Mouse (Mus musculus) liver, embryonic 14.5 days (tissue): ENCODE measurements around the gene Ctnnal1. TPM values are rescaled to one million over a fixed set of nuclear protein-coding genes. Genes with fewer than 3 reads are reported as not detected.

Experiments
- ATAC-seq: fragments of 200-750 bp; cut with Nextera tagmentation; 2 replicates; pipeline ENCODE4 v1.8.0; 2017; ENCODE audit warnings: moderate number of reproducible peaks, mild to moderate bottlenecking, moderate library complexity; ENCODE audit not compliant: insufficient read depth
- DNase-seq, 3 experiments: peaks; one replicate each; pipeline ENCODE4 v3.0.0-alpha.2; 2012 to 2013; ENCODE audit warnings: low read depth in 3 of 3, low spot score in 3 of 3
- H3K27ac ChIP-seq: fragments of 300-500 bp; sonication (generic); 2 replicates; pipeline ENCODE4 v1.5.1; 2014; ENCODE audit warnings: moderate library complexity, mild to moderate bottlenecking, control low read depth, inconsistent platforms
- H3K27me3 ChIP-seq: fragments of 300-500 bp; sonication (generic); 2 replicates; pipeline ENCODE4 v1.6.1; 2014; ENCODE audit warnings: mild to moderate bottlenecking, low read length, moderate library complexity; ENCODE audit not compliant: control insufficient read depth, insufficient read depth
- H3K36me3 ChIP-seq: fragments of 300-500 bp; sonication (generic); replicated peaks from 2 replicates; pipeline ENCODE4 v1.6.1; 2014; ENCODE audit warnings: low read depth; ENCODE audit not compliant: control insufficient read depth, insufficient read depth
- H3K4me1 ChIP-seq, 2 experiments: fragments of 200-500 bp in 1 of 2; fragments of 300-500 bp in 1 of 2; sonication (generic) in 1 of 2; replicated peaks; 2 replicates each; pipeline ENCODE4 v1.6.1; 2012 to 2014; ENCODE audit warnings: antibody characterized with exemption in 1 of 2, inconsistent platforms in 1 of 2, low read length in 1 of 2; ENCODE audit not compliant: control insufficient read depth in 2 of 2, insufficient read depth in 2 of 2
- H3K4me2 ChIP-seq: fragments of 300-500 bp; sonication (generic); 2 replicates; pipeline ENCODE4 v1.6.1; 2014; ENCODE audit warnings: low read depth, mild to moderate bottlenecking, control low read depth, moderate library complexity
- H3K4me3 ChIP-seq, 2 experiments: fragments of 200-500 bp in 1 of 2; fragments of 300-500 bp in 1 of 2; sonication (generic) in 1 of 2; 2 replicates each; pipeline ENCODE4 v1.5.1; 2012 to 2014; ENCODE audit warnings: low read depth in 2 of 2, low read length in 2 of 2, mild to moderate bottlenecking in 2 of 2, control low read depth in 1 of 2, inconsistent platforms in 1 of 2, moderate library complexity in 1 of 2; ENCODE audit not compliant: insufficient read depth in 1 of 2
- H3K9ac ChIP-seq: fragments of 300-500 bp; sonication (generic); replicated peaks from 2 replicates; pipeline ENCODE4 v1.6.1; 2014; ENCODE audit warnings: mild to moderate bottlenecking, control low read depth, moderate library complexity
- H3K9me3 ChIP-seq: fragments of 300-500 bp; sonication (generic); 2 replicates; pipeline ENCODE4 v1.6.1; 2016; ENCODE audit warnings: low read length, mixed read lengths; ENCODE audit not compliant: control insufficient read depth
- CTCF ChIP-seq: IDR thresholded peaks from 2 replicates; pipeline ENCODE4 v1.5.1; 2016; ENCODE audit warnings: antibody characterized with exemption, low read depth, control low read depth
- EP300 ChIP-seq: IDR thresholded peaks from 2 replicates; pipeline ENCODE4 v1.6.1; 2016; ENCODE audit warnings: antibody characterized with exemption, low read depth
- WGBS: fragments of 180-500 bp; shearing (Covaris S2); extraction: QIAGEN DNeasy Blood & Tissue Kit; methylation state at CpG from one replicate; pipeline ENCODE4 v1.1.7; 2014; ENCODE audit not compliant: insufficient replicate concordance; 5-methylcytosine and 5-hydroxymethylcytosine counted together
- polyA plus RNA-seq, 2 experiments: library from polyadenylated mRNA; depleted of rRNA in 1 of 2; stranded (reverse) in 1 of 2; unstranded in 1 of 2; fragments of >200 nt; fragmentation: Nextera tagmentation in 1 of 2; extraction: Ambion mirVana in 1 of 2; gene quantifications; 2 replicates each; pipeline versions ENCODE4 v1.2.1 to v1.2.3; 2012 to 2014

Gene Ctnnal1
- polyA plus RNA-seq (2012; rRNA removed): 2.9 and 4.8 TPM in 2 replicates
- 8.2 and 9.0 TPM in 2 replicates for polyA plus RNA-seq (2014; fragmentation: Nextera tagmentation; extraction: Ambion mirVana)

DNA sequence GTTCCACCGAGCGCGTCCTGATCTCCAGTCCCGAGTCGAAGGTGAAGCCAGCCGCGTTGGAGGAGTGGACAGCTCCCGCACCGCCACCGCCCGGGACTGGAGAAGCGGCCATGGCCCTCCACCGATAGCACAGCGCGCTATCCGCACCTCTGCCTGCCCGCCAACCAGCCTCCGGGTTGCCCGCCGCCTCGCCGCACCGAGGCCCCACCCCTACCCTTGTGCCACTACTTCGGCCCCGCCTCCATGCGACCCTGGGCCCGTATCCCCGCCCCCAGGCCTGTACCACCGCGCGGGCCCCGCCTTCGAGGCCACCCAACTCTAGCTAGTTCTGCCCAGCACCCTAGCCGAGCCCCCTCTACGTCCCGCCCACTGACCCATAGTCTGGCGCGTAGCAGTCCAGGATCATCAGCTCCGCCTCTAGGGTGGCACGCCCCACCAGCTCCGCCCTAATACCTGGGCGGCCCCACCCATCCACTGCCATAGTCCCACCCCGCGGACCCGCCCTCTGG, at the start of gene Ctnnal1:
TSS of gene Ctnnal1 (minus strand) at position 186 of the 509 bp plus-strand sequence.
- peak within 1 kb of the TSS; percentile 98 for H3K4me2 ChIP-seq

DNA sequence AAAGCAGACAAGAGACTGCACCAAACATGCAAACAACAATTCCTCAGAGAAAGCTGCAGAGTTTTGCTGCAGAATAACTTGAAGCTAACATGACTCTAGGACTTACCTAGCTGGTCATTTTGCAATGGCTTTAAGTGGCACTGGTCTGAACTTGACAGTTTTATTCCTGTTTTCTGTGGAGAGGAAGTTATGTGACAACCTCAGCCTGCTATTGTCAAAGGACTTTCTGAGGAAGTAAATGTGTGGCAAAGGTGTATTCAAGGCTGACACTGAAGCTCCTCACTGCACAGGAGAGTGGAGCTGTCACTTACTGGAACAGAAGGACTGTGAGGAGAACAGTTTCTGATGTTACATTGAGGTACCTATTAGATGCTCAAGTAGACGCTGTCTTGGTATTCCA, 49.8 kb upstream of the Ctnnal1 start:
- no peaks in the 10 kb centered on the region for H3K9me3 ChIP-seq
- DNase-seq (no peak), ATAC-seq (no peak)
- H3K27ac ChIP-seq: no peak overlapping the region
- WGBS: 74% methylated on average over 1 of the region's 1 CpGs
- no peaks in the 10 kb centered on the region for H3K4me1 ChIP-seq
- no peak overlapping the region for H3K4me2 ChIP-seq
- TF ChIP-seq EP300 (no peak), CTCF (no peak)
- H3K9ac ChIP-seq: no peak overlapping the region
- no peaks in the 10 kb centered on the region for H3K27me3 ChIP-seq
- H3K36me3 ChIP-seq: peaks cover 7% of the 10 kb centered on the region
- H3K4me3 ChIP-seq: no peak overlapping the region

More for the DNA sequence above, at the start of gene Ctnnal1:
- Histone ChIP-seq H3K9me3 (no peaks in the 10 kb centered on the region), H3K9ac (peak within 1 kb of the TSS; percentile 86), H3K27me3 (no peaks in the 10 kb centered on the region), H3K27ac (peak within 1 kb of the TSS; percentile 71), H3K4me3 (peak within 1 kb of the TSS; percentile 83 to 84), H3K36me3 (no peaks in the 10 kb centered on the region), H3K4me1 (peaks cover 15 to 21% of the 10 kb centered on the region in 2 experiments)
- DNase-seq (peak; percentile 68 to 79 (median 70)), ATAC-seq (peak; percentile 94)
- no peak for TF ChIP-seq EP300
- TF ChIP-seq CTCF: no peak
- WGBS: 0% methylated on average over 45 of the region's 45 CpGs

DNA sequence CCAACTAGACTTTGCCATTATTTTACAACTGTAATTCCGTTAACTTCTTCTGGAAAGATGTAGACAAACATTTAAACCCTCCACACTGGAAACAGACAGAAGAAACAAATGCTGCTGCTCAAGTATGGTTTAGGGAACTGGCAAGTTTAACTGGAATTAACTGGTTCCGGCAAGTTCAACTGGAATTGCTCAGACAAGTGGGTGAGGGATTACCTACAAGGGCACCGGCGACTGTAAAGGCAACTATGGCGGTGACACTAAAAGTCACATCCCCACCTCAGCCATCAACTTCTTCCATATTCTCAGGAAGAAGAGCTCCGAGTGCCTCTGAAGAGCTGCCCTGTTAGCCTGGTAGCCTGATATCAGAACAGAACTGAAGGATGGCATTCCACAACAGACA, 49.4 kb upstream of the Ctnnal1 start:
- ATAC-seq (no peak), DNase-seq (no peak)
- H3K36me3 ChIP-seq: peaks cover 7% of the 10 kb centered on the region
- H3K4me1 ChIP-seq: no peaks in the 10 kb centered on the region
- no peaks in the 10 kb centered on the region for H3K9me3 ChIP-seq
- TF ChIP-seq EP300: no peak
- TF ChIP-seq CTCF: no peak
- H3K9ac ChIP-seq: no peak overlapping the region
- WGBS: 80% methylated on average over 6 of the region's 6 CpGs
- H3K4me2 ChIP-seq: no peak overlapping the region
- H3K27ac ChIP-seq: no peak overlapping the region
- no peak overlapping the region for H3K4me3 ChIP-seq
- no peaks in the 10 kb centered on the region for H3K27me3 ChIP-seq

- H3K9me3 ChIP-seq: no peaks in the 10 kb centered on the region
- no peak for ATAC-seq
- whole genome bisulfite sequencing: 79% methylated on average over 7 of the region's 7 CpGs
- no peak overlapping the region for H3K27ac ChIP-seq
- H3K4me3 ChIP-seq: no peak overlapping the region
- no peak overlapping the region for H3K9ac ChIP-seq
- no peak for DNase-seq
- no peak overlapping the region for H3K4me2 ChIP-seq
- TF ChIP-seq EP300: no peak
- no peaks in the 10 kb centered on the region for H3K4me1 ChIP-seq
- peaks cover 7% of the 10 kb centered on the region for H3K36me3 ChIP-seq
- H3K27me3 ChIP-seq: no peaks in the 10 kb centered on the region
Observed at GRCm38 (mm10) chr4:56912382-56913001, 47.5 kb upstream of the Ctnnal1 start.

GRCm38 (mm10) chr4:56909568-56909967, 44.6 kb upstream of the Ctnnal1 start:
- no peak overlapping the region for H3K4me2 ChIP-seq
- no peak overlapping the region for H3K27ac ChIP-seq
- no peak overlapping the region for H3K9ac ChIP-seq
- no peak overlapping the region for H3K4me3 ChIP-seq
- no peaks in the 10 kb centered on the region for H3K9me3 ChIP-seq
- no peaks in the 10 kb centered on the region for H3K27me3 ChIP-seq
- H3K36me3 ChIP-seq: peaks cover 7% of the 10 kb centered on the region
- 70% methylated on average over 3 of the region's 3 CpGs for WGBS
- TF ChIP-seq EP300 (no peak), CTCF (no peak)
- no peaks in the 10 kb centered on the region for H3K4me1 ChIP-seq
- no peak for DNase-seq
- no peak for ATAC-seq
